Comparison of ENCODE assay signal across 9 mouse cellular contexts in the genomic region with DNA sequence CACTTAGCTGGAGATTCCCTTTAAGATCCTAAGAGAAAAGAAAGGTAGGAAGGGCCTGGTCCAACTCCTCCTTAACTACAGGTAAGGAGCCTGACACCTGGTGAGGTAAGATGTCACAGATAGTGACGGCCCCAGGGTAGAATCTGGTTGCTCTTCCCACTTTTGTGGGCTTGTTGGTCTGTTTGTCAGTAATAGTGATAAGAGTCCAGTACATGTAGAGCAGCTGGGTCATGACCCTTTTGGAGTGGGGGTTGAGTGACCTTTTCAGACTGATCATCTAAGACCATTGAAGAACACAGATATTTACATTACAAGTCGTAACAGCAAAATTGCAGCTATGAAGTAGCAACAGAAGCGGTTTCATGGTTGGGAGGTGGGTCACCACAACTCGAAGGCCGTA. TPM values are rescaled to one million over a fixed set of nuclear protein-coding genes. Genes with fewer than 3 reads are reported as not detected.
DNase-seq lines count a peak whose midpoint lies in the region; ATAC-seq lines count a peak whose summit lies in the region.
"Had no signal": no experiment of that assay in that cellular context is flagged by ENCODE, and none has a peak within 500 bp of the region (broad histone marks: within the 10 kb centered on the region; RNA-seq: fewer than 3 reads in every experiment).

No protein-coding gene starts in this region.

- peak overlapping the region in 1 of 2 experiments; percentile 95; a peak in 3 of 4 replicates for H3K4me3 ChIP-seq in heart, embryonic 14.5 days (ENCODE audit: control insufficient read depth in 1 of 2, insufficient read depth in 1 of 2, low read depth in 1 of 2, low read length in 2 of 2)
- peak overlapping the region; percentile 89 for H3K4me3 ChIP-seq in hindbrain, embryonic 14.5 days (replicated peaks; ENCODE audit: low read length)
- peak overlapping the region; percentile 90 for H3K4me3 ChIP-seq in midbrain, embryonic 12.5 days

- H3K9me3 ChIP-seq in heart, embryonic 14.5 days (ENCODE audit: control insufficient read depth, low read length): no peaks in the 10 kb centered on the region
- H3K9me3 ChIP-seq in hindbrain, embryonic 14.5 days (ENCODE audit: control insufficient read depth, low read length): no peaks in the 10 kb centered on the region
- H3K9me3 ChIP-seq in midbrain, embryonic 12.5 days: no peaks in the 10 kb centered on the region

- H3K27ac ChIP-seq in heart, embryonic 14.5 days (replicated peaks in 1 of 2; ENCODE audit: control insufficient read depth in 1 of 2, insufficient read depth in 1 of 2, low read depth in 2 of 2, low read length in 2 of 2): no peak overlapping the region
- H3K27ac ChIP-seq in hindbrain, embryonic 14.5 days: no peak overlapping the region
- H3K27ac ChIP-seq in midbrain, embryonic 12.5 days (replicated peaks): no peak overlapping the region

- no peaks in the 10 kb centered on the region for H3K27me3 ChIP-seq in heart, embryonic 14.5 days (ENCODE audit: control insufficient read depth, insufficient read depth, low read length)
- no peaks in the 10 kb centered on the region for H3K27me3 ChIP-seq in hindbrain, embryonic 14.5 days (ENCODE audit: control insufficient read depth, insufficient read depth, low read length)
- H3K27me3 ChIP-seq in midbrain, embryonic 12.5 days: peaks cover 4% of the 10 kb centered on the region

- ATAC-seq in heart, embryonic 14.5 days (ENCODE audit: insufficient number of reproducible peaks, insufficient read depth, low FRiP score, low read depth): no peak
- ATAC-seq in hindbrain, embryonic 14.5 days (ENCODE audit: low FRiP score): no peak
- no peak for ATAC-seq in midbrain, embryonic 12.5 days (ENCODE audit: low FRiP score, low read depth)

- H3K9ac ChIP-seq in heart, embryonic 14.5 days (ENCODE audit: low read length): peak overlapping the region; percentile 95; the same call in 1 of the 2 replicates
- H3K9ac ChIP-seq in hindbrain, embryonic 14.5 days: peak overlapping the region; percentile 81; the same call in 1 of the 2 replicates
- no peak overlapping the region; the same call in 1 of the 2 replicates for H3K9ac ChIP-seq in midbrain, embryonic 12.5 days (replicated peaks)

- DNase-seq in heart, adult 11 months: no peak
- peak; percentile 4 for DNase-seq in c-Kit-positive CD71-positive TER-119-positive erythroid progenitor cells, embryonic 14.5 days (ENCODE audit: low spot score)
- no peak for DNase-seq in hindbrain, embryonic 14.5 days (ENCODE audit: low spot score)
- no peak for DNase-seq in embryo, embryonic 10 days (ENCODE audit: low spot score)
- DNase-seq in adrenal gland, postnatal 25 days: no peak
- no peak for DNase-seq in kidney, postnatal 25 days
- DNase-seq: heart, postnatal 4 days had no signal

- H3K36me3 ChIP-seq in heart, embryonic 14.5 days (ENCODE audit: control insufficient read depth, insufficient read depth, low read length): peaks cover 29% of the 10 kb centered on the region
- peaks cover 30% of the 10 kb centered on the region for H3K36me3 ChIP-seq in hindbrain, embryonic 14.5 days (replicated peaks; ENCODE audit: control insufficient read depth, insufficient read depth)
- peaks cover 30% of the 10 kb centered on the region for H3K36me3 ChIP-seq in midbrain, embryonic 12.5 days

- H3K4me2 ChIP-seq in heart, embryonic 14.5 days (ENCODE audit: low read length): peak overlapping the region; percentile 86
- peak overlapping the region; percentile 75 for H3K4me2 ChIP-seq in hindbrain, embryonic 14.5 days (replicated peaks)
- peak overlapping the region; percentile 58 for H3K4me2 ChIP-seq in midbrain, embryonic 12.5 days (replicated peaks)

- H3K4me1 ChIP-seq in heart, embryonic 14.5 days (ENCODE audit: control insufficient read depth in 2 of 2, insufficient read depth in 2 of 2, low read length in 2 of 2): peaks cover 3 to 15% of the 10 kb centered on the region in 2 experiments
- H3K4me1 ChIP-seq in hindbrain, embryonic 14.5 days (replicated peaks; ENCODE audit: control insufficient read depth, insufficient read depth, low read length): peaks cover 21% of the 10 kb centered on the region
- H3K4me1 ChIP-seq in midbrain, embryonic 12.5 days: peaks cover 17% of the 10 kb centered on the region

- WGBS in heart, embryonic 14.5 days: 82% methylated on average over 5 of the region's 5 CpGs
- WGBS in hindbrain, embryonic 14.5 days: 89% methylated on average over 5 of the region's 5 CpGs
- WGBS in midbrain, embryonic 12.5 days: 92% methylated on average over 5 of the region's 5 CpGs

RNA-seq across cellular contexts. Expression of a gene that starts 1.2 kb away (rescaled TPM):
- 17.1 and 18.2 TPM in 2 replicates for polyA plus RNA-seq in heart, embryonic 14.5 days (2014; fragmentation: Nextera tagmentation; extraction: Ambion mirVana)
- 25.4 and 32.0 TPM in 2 replicates for polyA plus RNA-seq in hindbrain, embryonic 14.5 days (2014; fragmentation: Nextera tagmentation; extraction: Ambion mirVana)
- polyA plus RNA-seq in midbrain, embryonic 12.5 days (2016; fragmentation: Nextera tagmentation; extraction: Ambion mirVana): 29.7 and 30.6 TPM in 2 replicates
- 21.7 and 28.8 TPM in 2 replicates for total RNA-seq in adrenal gland, postnatal 25 days (2021)
